Mouse (Mus musculus): Measurements from ENCODE around the gene Pip4k2a. TPM values are rescaled to one million over a fixed set of nuclear protein-coding genes. Genes with fewer than 3 reads are reported as not detected.

Pip4k2a gene
- polyA plus RNA-seq, 1 experiment from 2014 or later = 10.7 TPM

Other genes starting within 250 kb of the Pip4k2a start
- gene 4930426L09Rik, start 217 bp upstream of the Pip4k2a start, polyA plus RNA-seq (2016; fragmentation: Nextera tagmentation; extraction: Ambion mirVana) = 0.37 and 0.92 TPM in 2 replicates
- gene Armc3, start 201.2 kb upstream of the Pip4k2a start, polyA plus RNA-seq (2016; fragmentation: Nextera tagmentation; extraction: Ambion mirVana) = 0.34 and 0.50 TPM in 2 replicates